Mouse (Mus musculus): ENCODE results near the gene Cyb5d1.
A peak's percentile ranks its signal among the peaks of the same experiment; 100 is the strongest.
"Not testable (repeated sequence)": the region's sequence is repeated elsewhere in the genome, so short reads cannot be mapped to it uniquely, and the experiment has no call there.

Gene Cyb5d1

GRCm38 (mm10) chr11:69403691-69404594 lies 8.5 kb upstream of the Cyb5d1 start:
- DNase-seq, result peak; percentile 28

- DNase-seq, result peak; percentile 28
Observed at GRCm38 (mm10) chr11:69401987-69402386, 6.6 kb upstream of the Cyb5d1 start.

GRCm38 (mm10) chr11:69401210-69401637 lies 5.8 kb upstream of the Cyb5d1 start:
- DNase-seq, result peak; percentile 94

- DNase-seq, result peak; percentile 43
Observed at GRCm38 (mm10) chr11:69400083-69400850, 4.8 kb upstream of the Cyb5d1 start.

- DNase-seq, result peak; percentile 36
Observed at GRCm38 (mm10) chr11:69399201-69400082, 4.0 kb upstream of the Cyb5d1 start.

GRCm38 (mm10) chr11:69398486-69399200 lies 3.2 kb upstream of the Cyb5d1 start:
- DNase-seq, result peak; percentile 40

- DNase-seq, result peak; percentile 46
Observed at GRCm38 (mm10) chr11:69398059-69398458, 2.6 kb upstream of the Cyb5d1 start, which contains the start of gene Tmem88. Gene Tmem88 (minus strand): TSS chr11:69398234.

GRCm38 (mm10) chr11:69397581-69398057 lies 2.2 kb upstream of the Cyb5d1 start:
- DNase-seq, result peak; percentile 62

- DNase-seq, result peak; percentile 45
Observed at GRCm38 (mm10) chr11:69396772-69397171, 1.3 kb upstream of the Cyb5d1 start.

- DNase-seq, result peak; percentile 96
Observed at GRCm38 (mm10) chr11:69395634-69396373, 373 bp upstream of the Cyb5d1 start.

- not testable (repeated sequence) for DNase-seq
Observed at GRCm38 (mm10) chr11:69394591-69395167, 752 bp downstream of the Cyb5d1 start.

- peak; percentile 76 for DNase-seq
Observed at GRCm38 (mm10) chr11:69390400-69391034, 4.9 kb downstream of the Cyb5d1 start.

- peak; percentile 40 for DNase-seq
Observed at GRCm38 (mm10) chr11:69389531-69390399, 5.7 kb downstream of the Cyb5d1 start.

- DNase-seq, result no peak
Observed at GRCm38 (mm10) chr11:69388680-69389079, 6.8 kb downstream of the Cyb5d1 start.

GRCm38 (mm10) chr11:69386758-69387157 lies 8.7 kb downstream of the Cyb5d1 start:
- no peak for DNase-seq

GRCm38 (mm10) chr11:69384979-69385378 lies 10.5 kb downstream of the Cyb5d1 start:
- DNase-seq, result no peak

- DNase-seq, result no peak
Observed at GRCm38 (mm10) chr11:69382478-69383105, 12.8 kb downstream of the Cyb5d1 start.

GRCm38 (mm10) chr11:69381356-69381755 lies 14.1 kb downstream of the Cyb5d1 start:
- peak; percentile 65 for DNase-seq

GRCm38 (mm10) chr11:69379600-69379999 lies 15.8 kb downstream of the Cyb5d1 start:
- DNase-seq, result no peak

Data from cerebellum, adult 8-10 months (tissue).